Mouse (Mus musculus) hindbrain, embryonic 14.5 days (tissue): Measurements from ENCODE around the gene Sertad1. TPM values are rescaled to one million over a fixed set of nuclear protein-coding genes. Genes with fewer than 3 reads are reported as not detected.

Source experiments
- ATAC-seq: fragments of 200-750 bp; cut with Nextera tagmentation; 2 replicates; pipeline ENCODE4 v1.8.0; 2017; ENCODE audit warnings: moderate number of reproducible peaks, mild to moderate bottlenecking, moderate TSS enrichment, moderate library complexity; ENCODE audit not compliant: low FRiP score
- DNase-seq: peaks from one replicate; pipeline ENCODE4 v3.0.0-alpha.2; 2015; ENCODE audit warnings: low spot score
- H3K27ac ChIP-seq: fragments of 300-500 bp; sonication (generic); 2 replicates; pipeline ENCODE4 v1.5.1; 2014; ENCODE audit warnings: mild to moderate bottlenecking, moderate library complexity
- H3K27me3 ChIP-seq: fragments of 300-500 bp; sonication (generic); 2 replicates; pipeline ENCODE4 v1.6.1; 2014; ENCODE audit warnings: mild to moderate bottlenecking, low read length, mixed read lengths; ENCODE audit not compliant: control insufficient read depth, insufficient read depth
- H3K36me3 ChIP-seq: fragments of 300-500 bp; sonication (generic); replicated peaks from 2 replicates; pipeline ENCODE4 v1.6.1; 2014; ENCODE audit not compliant: control insufficient read depth, insufficient read depth
- H3K4me1 ChIP-seq: fragments of 300-500 bp; sonication (generic); replicated peaks from 2 replicates; pipeline ENCODE4 v1.6.1; 2014; ENCODE audit warnings: antibody characterized with exemption, low read length, mixed read lengths; ENCODE audit not compliant: control insufficient read depth, insufficient read depth
- H3K4me2 ChIP-seq: fragments of 300-500 bp; sonication (generic); replicated peaks from 2 replicates; pipeline ENCODE4 v1.6.1; 2014; ENCODE audit warnings: mild to moderate bottlenecking, moderate library complexity
- H3K4me3 ChIP-seq: fragments of 300-500 bp; sonication (generic); replicated peaks from 2 replicates; pipeline ENCODE4 v1.5.1; 2014; ENCODE audit warnings: mild to moderate bottlenecking, low read length
- H3K9ac ChIP-seq: fragments of 300-500 bp; sonication (generic); 2 replicates; pipeline ENCODE4 v1.6.1; 2014
- H3K9me3 ChIP-seq: fragments of 300-500 bp; sonication (generic); 2 replicates; pipeline ENCODE4 v1.6.1; 2016; ENCODE audit warnings: low read length; ENCODE audit not compliant: control insufficient read depth
- WGBS: fragments of 180-500 bp; shearing (Covaris S2); extraction: QIAGEN DNeasy Blood & Tissue Kit; methylation state at CpG from one replicate; pipeline ENCODE4 v1.1.7; 2014; 5-methylcytosine and 5-hydroxymethylcytosine counted together
- polyA plus RNA-seq: library from polyadenylated mRNA; unstranded; fragments of >200 nt; fragmentation: Nextera tagmentation; extraction: Ambion mirVana; gene quantifications from 2 replicates; pipeline ENCODE4 v1.2.1, GENCODE M21; 2014

Sertad1 gene
- polyA plus RNA-seq, 1 experiment from 2014 or later, result 8.9 TPM

- DNase-seq, result peak; percentile 94
- Histone ChIP-seq H3K9me3 (no peaks in the 10 kb centered on the region), H3K27ac (peak overlapping the region; percentile 93), H3K36me3 (no peaks in the 10 kb centered on the region), H3K4me1 (peaks cover 8% of the 10 kb centered on the region; the same call in 1 of the 2 replicates), H3K27me3 (no peaks in the 10 kb centered on the region), H3K4me2 (peak overlapping the region; percentile 59), H3K4me3 (peak overlapping the region; percentile 44), H3K9ac (peak overlapping the region; percentile 66)
- 1% methylated on average over 52 of the region's 54 CpGs for WGBS
- ATAC-seq, result peak; percentile 94
Measured at GRCm38 (mm10) chr7:27507711-27508647, 21.3 kb downstream of the Sertad1 start.

GRCm38 (mm10) chr7:27508648-27509005 lies 21.9 kb downstream of the Sertad1 start:
- Histone ChIP-seq H3K27me3 (no peaks in the 10 kb centered on the region), H3K4me1 (peaks cover 8% of the 10 kb centered on the region; the same call in 1 of the 2 replicates), H3K9ac (no peak overlapping the region), H3K36me3 (no peaks in the 10 kb centered on the region), H3K9me3 (no peaks in the 10 kb centered on the region), H3K27ac (peak overlapping the region; percentile 93; the same call in 1 of the 2 replicates), H3K4me2 (peak overlapping the region; percentile 59), H3K4me3 (peak overlapping the region; percentile 44)
- WGBS, result 25% methylated on average over 6 of the region's 6 CpGs
- ATAC-seq (0 out of 2 replicates have a peak, but pooled peaks have one; percentile 25), DNase-seq (peak; percentile 61)

GRCm38 (mm10) chr7:27510809-27511208 lies 24.1 kb downstream of the Sertad1 start:
- Histone ChIP-seq H3K4me2 (no peak overlapping the region), H3K4me3 (no peak overlapping the region), H3K27ac (no peak overlapping the region), H3K9me3 (no peaks in the 10 kb centered on the region), H3K9ac (no peak overlapping the region), H3K4me1 (peaks cover 8% of the 10 kb centered on the region; the same call in 1 of the 2 replicates), H3K27me3 (no peaks in the 10 kb centered on the region), H3K36me3 (no peaks in the 10 kb centered on the region)
- WGBS, result 91% methylated on average over 2 of the region's 2 CpGs
- ATAC-seq (no peak), DNase-seq (no peak)

GRCm38 (mm10) chr7:27514961-27515360 lies 28.3 kb downstream of the Sertad1 start:
- ATAC-seq (no peak), DNase-seq (no peak)
- Histone ChIP-seq H3K36me3 (no peaks in the 10 kb centered on the region), H3K4me1 (no peaks in the 10 kb centered on the region), H3K4me2 (no peak overlapping the region), H3K4me3 (no peak overlapping the region), H3K9ac (no peak overlapping the region), H3K27ac (no peak overlapping the region), H3K9me3 (no peaks in the 10 kb centered on the region), H3K27me3 (no peaks in the 10 kb centered on the region)
- WGBS, result 87% methylated on average over 9 of the region's 9 CpGs

- ATAC-seq (no peak), DNase-seq (no peak)
- Histone ChIP-seq H3K27me3 (no peaks in the 10 kb centered on the region), H3K36me3 (no peaks in the 10 kb centered on the region), H3K4me2 (no peak overlapping the region), H3K9ac (no peak overlapping the region), H3K4me3 (no peak overlapping the region), H3K4me1 (no peaks in the 10 kb centered on the region), H3K9me3 (no peaks in the 10 kb centered on the region), H3K27ac (no peak overlapping the region)
- 87% methylated on average over 9 of the region's 9 CpGs for WGBS
Measured at GRCm38 (mm10) chr7:27518314-27518713, 31.6 kb downstream of the Sertad1 start.

GRCm38 (mm10) chr7:27520104-27520503 lies 33.4 kb downstream of the Sertad1 start:
- no peak overlapping the region for H3K27ac ChIP-seq
- H3K4me1 ChIP-seq, result no peaks in the 10 kb centered on the region
- no peaks in the 10 kb centered on the region for H3K9me3 ChIP-seq
- no peaks in the 10 kb centered on the region for H3K27me3 ChIP-seq
- H3K36me3 ChIP-seq, result no peaks in the 10 kb centered on the region
- ATAC-seq (no peak), DNase-seq (no peak)
- H3K9ac ChIP-seq, result no peak overlapping the region
- no peak overlapping the region for H3K4me3 ChIP-seq
- H3K4me2 ChIP-seq, result no peak overlapping the region

- no peak for ATAC-seq
- Histone ChIP-seq H3K36me3 (no peaks in the 10 kb centered on the region), H3K4me2 (no peak overlapping the region), H3K27me3 (no peaks in the 10 kb centered on the region), H3K9ac (no peak overlapping the region), H3K4me1 (no peaks in the 10 kb centered on the region), H3K4me3 (no peak overlapping the region), H3K9me3 (no peaks in the 10 kb centered on the region), H3K27ac (no peak overlapping the region)
- DNase-seq, result no peak
- 88% methylated on average over 1 of the region's 1 CpGs for WGBS
Measured at GRCm38 (mm10) chr7:27520599-27520998, 33.9 kb downstream of the Sertad1 start.

- 68% methylated on average over 5 of the region's 5 CpGs for WGBS
Measured at GRCm38 (mm10) chr7:27522967-27523366, 36.3 kb downstream of the Sertad1 start, which contains the start of gene Hipk4. TSS of gene Hipk4 (plus strand) at chr7:27523267.

GRCm38 (mm10) chr7:27523805-27524204 lies 37.1 kb downstream of the Sertad1 start:
- H3K27me3 ChIP-seq, result no peaks in the 10 kb centered on the region
- H3K4me1 ChIP-seq, result no peaks in the 10 kb centered on the region
- H3K9me3 ChIP-seq, result no peaks in the 10 kb centered on the region
- ATAC-seq (no peak), DNase-seq (no peak)
- H3K27ac ChIP-seq, result no peak overlapping the region
- H3K9ac ChIP-seq, result no peak overlapping the region
- H3K4me2 ChIP-seq, result no peak overlapping the region
- no peak overlapping the region for H3K4me3 ChIP-seq
- 96% methylated on average over 13 of the region's 13 CpGs for WGBS
- H3K36me3 ChIP-seq, result no peaks in the 10 kb centered on the region

More at GRCm38 (mm10) chr7:27522967-27523366, 36.3 kb downstream of the Sertad1 start, which contains the start of gene Hipk4:
- no peak for DNase-seq
- Histone ChIP-seq H3K27me3 (no peaks in the 10 kb centered on the region), H3K4me2 (no peak within 1 kb of the TSS), H3K27ac (no peak within 1 kb of the TSS), H3K4me1 (no peaks in the 10 kb centered on the region), H3K36me3 (no peaks in the 10 kb centered on the region), H3K9me3 (no peaks in the 10 kb centered on the region), H3K4me3 (no peak within 1 kb of the TSS), H3K9ac (no peak within 1 kb of the TSS)
- ATAC-seq, result no peak
